Mouse (Mus musculus) liver, embryonic 14.5 days (tissue): Measurements from ENCODE around the gene Fam114a2.

Experiments
- CTCF ChIP-seq: IDR thresholded peaks from 2 replicates; pipeline ENCODE4 v1.5.1; 2016; ENCODE audit warnings: antibody characterized with exemption, low read depth, control low read depth
- EP300 ChIP-seq: IDR thresholded peaks from 2 replicates; pipeline ENCODE4 v1.6.1; 2016; ENCODE audit warnings: antibody characterized with exemption, low read depth

DNA sequence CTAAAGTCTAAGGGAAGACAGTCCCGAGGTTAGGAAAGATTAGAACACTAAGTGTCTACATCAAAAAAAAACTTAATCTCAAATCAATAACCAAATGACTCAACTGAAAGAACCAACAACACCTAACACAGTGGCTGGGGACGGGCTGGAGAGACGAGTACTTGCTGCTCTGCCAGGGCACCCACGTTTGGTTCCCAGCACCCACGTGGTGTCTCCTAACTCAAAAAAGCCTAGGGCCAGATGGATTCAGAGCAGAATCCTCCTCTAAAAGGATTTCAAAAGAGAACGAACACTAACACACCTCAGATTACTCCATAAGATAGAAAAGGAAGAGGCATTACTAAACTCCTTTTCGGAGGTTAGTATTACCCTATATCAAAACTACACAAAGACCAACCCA, 47.4 kb downstream of the Fam114a2 start:
- TF ChIP-seq CTCF (no peak), EP300 (no peak)
